Mouse (Mus musculus): ENCODE data around the gene Tatdn3.

Tatdn3 gene

DNA sequence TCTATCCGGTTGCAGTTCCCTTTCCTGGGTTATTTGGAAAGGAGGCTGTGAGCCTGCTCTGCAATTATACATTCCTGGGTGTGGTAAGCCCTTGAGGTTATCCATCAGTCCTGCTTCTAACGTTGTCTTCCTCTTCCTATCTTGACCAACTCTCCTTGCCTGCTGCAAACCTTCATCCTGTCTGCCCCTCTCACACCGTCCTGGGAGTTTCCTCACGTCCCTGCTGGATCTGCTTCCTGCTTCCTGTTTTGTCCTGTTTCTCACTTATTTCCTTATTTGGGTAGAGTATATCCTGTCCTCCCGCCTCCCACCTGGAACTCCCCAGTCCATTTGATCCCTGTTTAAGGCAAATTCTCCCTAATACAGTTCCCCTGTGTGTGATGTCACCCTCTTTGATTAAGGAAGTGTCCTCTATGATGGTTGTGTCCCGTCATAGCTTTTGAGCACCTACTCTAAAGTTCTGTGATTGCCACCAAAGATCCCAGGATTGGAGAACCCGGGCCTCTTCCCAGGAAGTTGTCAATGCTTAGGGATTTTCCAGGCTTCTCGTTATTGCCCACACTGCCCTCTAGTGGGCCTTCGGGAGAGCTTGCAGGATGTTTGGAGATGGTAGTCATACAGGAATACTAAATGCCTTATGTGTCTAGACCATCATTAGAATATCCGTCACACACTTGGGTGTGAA, 12.6 kb upstream of the Tatdn3 start:
- no peak for DNase-seq (ENCODE audit: low spot score)

DNA sequence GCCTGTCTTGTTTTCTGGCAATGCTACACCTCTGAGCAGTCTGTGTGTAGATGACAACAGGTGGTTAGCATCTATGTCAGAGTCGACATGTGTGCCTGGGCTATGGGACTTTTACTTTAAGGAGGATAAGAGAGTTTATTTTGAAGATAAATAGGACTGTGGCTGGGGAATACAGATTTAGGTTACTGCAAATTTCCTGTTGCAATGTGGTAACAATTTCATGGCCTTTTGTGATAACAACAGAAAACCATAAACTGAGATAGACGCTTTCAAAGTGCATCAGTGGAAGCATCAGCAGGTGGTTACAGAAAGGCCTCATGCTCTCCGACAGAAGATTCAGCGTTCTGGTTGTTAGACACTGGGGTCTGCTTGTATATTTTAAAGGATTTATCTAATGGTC, 10.8 kb upstream of the Tatdn3 start:
- no peak for DNase-seq (ENCODE audit: low spot score)

DNA sequence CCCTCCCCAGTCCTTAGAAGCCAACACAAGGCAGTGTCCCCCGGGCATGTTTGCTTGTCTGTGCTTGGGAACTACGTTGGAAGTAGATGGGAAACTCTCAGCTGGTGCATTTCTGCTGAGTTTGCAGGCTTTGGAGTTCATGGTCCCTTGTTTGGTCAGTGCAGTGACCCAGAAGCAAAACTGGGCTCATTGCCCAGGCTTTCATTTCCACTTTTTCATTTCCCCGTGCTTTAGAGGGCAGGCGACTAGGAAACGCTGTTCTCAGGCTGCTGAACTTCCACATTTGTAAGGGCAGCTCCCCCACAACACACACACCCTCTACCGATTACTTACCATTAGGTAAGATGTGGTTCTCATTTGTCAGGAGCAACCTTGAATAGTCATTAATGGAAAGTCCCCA, 10.3 kb upstream of the Tatdn3 start:
- no peak for DNase-seq (ENCODE audit: low spot score)

DNA sequence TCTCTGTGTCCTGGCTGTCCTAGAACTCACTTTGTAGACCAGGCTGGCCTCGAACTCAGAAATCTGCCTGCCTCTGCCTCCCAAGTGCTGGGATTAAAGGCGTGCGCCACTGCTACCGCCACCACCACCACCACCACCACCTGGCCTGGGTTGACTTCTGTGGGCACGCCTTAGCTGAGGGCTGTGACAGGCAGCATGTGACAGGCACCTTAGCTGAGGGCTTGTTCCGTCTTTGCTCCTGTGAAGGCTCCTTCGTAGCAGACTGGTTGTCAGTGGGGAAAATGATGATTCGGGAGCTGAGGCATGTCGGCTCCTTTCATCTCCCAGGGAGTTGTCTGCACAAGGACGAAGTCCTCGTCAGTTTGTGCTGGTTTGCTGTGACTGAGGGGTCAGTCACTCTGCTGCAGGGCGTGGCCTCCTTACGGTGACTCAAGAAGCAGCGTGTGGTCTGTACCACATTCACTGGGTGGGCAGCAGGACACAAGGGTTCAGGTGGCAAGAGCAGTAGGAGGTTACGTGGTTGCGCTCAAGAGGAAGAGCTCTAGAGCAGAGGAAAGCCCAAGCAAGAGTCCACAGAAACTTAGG, 9.7 kb upstream of the Tatdn3 start:
- DNase-seq (ENCODE audit: low spot score), result no peak

DNA sequence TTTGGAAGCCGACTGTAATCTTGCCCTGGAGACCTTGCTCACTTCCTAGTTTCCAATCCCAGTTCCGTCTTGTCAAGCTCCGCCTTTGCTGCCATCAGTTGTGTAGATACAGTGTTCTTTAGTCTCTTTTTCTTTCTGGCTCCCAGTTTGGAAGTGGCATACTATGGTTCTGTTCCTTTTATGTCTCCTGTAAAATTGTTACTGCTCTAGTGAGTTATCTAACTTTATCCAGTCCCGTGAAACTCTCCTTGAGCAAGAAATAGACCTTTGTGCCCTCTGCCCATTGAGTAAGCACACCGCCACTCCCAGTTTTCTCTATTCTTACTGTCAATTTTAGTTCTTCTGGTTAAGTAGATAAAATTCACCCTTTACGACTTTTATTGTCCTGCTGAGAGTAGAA, 8.9 kb upstream of the Tatdn3 start:
- DNase-seq (ENCODE audit: low spot score), result no peak

DNA sequence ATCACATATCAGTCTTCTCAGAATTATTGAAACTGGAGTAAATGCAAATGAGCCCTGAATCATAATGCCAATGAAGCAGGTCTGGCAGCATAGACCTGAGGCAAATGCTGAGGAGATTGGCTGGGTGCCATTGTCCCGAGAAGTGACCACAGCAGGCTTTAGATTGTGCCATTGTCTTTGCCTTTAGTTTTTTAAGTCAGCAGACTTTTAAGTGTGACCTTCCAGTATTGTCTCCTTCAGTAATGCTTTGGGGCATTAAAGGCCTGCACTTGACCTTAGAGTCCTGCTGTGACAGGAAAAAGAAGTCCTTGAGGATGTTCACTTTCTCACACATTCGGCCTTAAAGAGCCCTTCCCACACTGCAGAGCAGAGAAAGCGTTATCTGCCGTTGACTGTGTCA, 7.5 kb upstream of the Tatdn3 start:
- DNase-seq (ENCODE audit: low spot score), result no peak

DNA sequence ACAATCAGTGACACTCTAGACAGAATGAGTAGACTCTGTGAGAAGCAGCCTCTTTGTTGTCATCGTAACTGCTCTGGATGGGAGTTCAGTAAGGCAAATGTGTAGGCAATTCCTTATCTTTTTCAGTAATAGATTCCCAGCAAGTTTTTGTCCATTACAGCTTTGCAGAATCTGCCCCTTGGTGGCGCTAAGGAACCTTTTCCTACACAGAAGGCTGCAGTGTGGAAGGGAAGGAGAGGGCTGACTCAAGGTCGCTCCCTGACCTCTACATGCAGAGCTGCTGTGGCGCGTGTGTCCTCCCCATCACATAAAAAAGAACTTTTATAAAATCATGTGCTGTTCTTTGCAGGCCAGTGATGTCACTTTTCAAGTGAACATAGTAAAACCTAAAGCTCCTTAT, 5.6 kb upstream of the Tatdn3 start:
- DNase-seq (ENCODE audit: low spot score), result no peak

DNA sequence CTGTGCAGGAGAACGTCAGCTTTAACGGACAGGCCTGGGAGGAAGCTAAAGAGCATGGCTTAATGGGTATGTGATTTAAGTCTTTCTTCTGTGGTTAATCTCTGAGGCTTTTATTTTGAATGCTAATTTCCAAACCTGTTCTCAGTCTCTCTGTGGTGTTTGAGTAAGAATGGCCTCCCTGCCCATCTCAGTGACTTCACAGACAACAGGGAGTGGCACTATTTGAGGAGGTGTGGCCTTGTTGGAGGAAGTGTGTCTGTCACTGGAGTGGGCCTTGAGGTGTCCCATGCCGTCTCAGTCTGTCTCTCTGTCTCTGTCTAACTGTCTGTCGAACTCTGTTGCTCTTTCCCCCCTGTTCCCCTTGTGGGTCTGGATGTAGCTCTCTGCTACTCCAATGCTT, 2.5 kb upstream of the Tatdn3 start:
- DNase-seq (ENCODE audit: low spot score), result no peak

DNA sequence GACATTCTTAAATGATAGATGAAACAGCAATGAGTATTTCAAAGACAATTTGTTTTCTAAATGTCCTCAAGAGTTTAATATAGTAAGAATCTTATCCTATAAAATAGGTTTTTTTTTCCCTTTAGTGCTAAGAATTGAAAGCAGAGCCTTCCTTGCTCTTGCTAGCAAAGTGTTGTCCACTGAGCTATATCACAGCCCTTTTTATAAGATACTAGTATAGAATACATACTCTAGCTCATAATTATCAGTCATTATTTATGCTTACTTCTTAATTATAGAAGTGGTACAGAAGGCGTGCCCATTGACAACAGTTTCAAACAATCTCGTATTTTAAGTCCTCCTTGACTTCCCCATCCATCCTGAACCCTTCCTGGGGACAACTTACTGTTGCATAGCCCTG, 1.8 kb upstream of the Tatdn3 start:
- no peak for DNase-seq (ENCODE audit: low spot score)

DNA sequence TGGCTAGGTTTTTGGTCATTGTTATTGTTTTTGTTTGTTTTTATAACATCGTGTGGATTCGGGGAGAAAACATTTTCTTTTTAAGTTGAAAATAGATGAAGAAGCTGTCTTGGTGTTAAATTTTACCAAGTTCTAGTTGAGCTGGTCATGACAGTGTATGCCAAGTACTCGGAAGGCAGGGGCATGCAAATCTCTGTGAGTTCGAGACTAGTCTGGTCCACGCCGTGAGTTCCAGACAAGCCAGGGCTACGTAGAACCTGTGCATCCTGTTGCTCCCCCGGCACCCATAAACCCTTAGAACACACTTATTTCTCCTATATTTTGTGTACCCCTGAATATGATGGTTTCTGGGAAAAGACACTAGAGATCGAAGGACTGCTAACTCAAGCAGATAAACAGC, 968 bp upstream of the Tatdn3 start:
- no peak for DNase-seq (ENCODE audit: low spot score)

DNA sequence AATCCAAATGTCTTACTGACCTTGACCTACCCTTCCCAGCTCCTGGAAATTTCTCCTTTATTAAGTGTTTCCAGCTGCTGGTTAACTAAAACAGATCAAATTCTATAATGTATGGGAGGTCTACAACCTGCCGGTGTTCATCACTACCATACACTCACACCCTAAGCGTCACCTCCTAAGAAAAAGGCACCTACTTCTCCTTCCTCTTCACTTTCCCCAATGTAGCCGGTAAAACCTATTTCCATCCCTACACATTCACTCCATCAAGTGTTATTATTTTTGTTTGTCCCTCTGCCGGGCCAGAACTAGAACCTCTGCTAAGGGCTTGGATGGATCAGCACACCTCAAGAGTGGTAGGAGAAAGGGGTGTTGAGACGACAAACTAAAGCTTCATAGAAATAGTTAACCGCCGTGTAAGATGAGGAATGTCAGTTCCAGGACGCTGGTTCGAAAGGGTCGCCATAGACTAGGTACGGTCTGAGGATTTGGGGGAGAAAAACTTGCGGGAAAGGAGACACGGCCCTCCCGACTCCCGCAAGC, 421 bp downstream of the Tatdn3 start:
- DNase-seq (ENCODE audit: low spot score), result no peak

DNA sequence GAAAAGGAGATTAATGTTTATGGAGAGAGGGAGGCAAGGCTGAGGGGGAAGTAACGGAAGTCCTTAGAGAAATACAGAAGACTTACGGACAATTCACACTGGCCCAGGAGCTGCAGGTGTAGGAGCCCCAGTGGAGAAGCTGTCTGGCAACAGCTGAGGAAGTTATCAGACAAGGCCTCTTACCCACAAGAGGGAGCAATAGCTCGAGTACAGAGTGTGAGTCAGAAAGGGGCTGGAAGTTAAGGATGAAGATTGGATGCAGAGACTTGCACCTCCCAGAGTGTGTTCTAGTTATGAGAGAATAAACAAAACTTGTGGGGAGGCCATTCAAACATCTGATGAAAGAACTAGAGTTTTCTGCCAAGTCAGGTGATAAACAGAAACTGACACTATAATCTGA, 5.3 kb downstream of the Tatdn3 start:
- DNase-seq (ENCODE audit: low spot score), result no peak

DNA sequence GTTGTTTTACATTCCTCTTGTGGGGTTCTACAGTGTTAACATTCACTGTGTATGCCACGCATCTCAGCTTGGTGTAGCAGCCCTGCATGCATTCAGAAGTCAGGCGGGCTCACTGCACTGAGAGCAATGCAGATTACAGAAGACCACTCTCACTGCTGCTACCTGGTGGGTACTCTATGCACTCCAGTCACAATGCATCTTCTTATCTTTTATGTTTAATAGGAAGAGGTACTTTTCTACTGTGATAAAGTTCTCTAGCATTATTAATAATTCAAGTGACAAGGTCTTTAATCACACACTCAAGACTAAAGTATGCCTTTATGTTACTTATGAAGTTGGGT, 7.2 kb downstream of the Tatdn3 start:
- no peak for DNase-seq (ENCODE audit: low spot score)

DNA sequence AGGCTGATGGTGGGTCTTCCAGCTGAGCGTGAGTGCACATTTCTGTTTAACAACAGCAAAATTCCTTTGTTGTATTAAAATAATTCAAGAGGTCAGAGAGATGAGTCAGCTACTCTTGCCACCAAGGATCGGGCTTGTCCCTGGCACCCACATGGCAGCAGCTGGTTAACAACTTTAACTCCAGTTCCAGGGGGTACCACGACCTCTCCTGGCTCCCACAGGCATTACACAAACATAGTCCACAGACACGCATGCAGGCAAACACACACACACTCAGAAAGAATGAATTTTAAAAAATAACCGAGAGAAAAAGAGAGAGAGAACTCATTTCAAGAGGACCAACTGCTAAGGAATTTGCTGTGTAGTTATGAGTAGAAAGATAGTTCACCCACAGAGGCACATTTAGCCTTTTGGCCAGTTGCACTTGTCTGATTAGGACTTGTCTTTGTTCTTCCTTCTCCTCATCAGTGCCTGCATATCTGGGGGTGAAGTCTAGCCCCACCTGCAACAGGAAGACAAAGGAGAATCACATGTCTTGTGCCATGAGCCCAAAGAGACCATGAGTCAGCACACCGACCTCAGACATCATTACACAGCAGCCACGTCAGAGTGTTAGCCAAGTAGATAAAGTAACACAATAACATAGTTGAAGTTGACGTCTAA, 7.7 kb downstream of the Tatdn3 start:
- DNase-seq (ENCODE audit: low spot score), result no peak

DNA sequence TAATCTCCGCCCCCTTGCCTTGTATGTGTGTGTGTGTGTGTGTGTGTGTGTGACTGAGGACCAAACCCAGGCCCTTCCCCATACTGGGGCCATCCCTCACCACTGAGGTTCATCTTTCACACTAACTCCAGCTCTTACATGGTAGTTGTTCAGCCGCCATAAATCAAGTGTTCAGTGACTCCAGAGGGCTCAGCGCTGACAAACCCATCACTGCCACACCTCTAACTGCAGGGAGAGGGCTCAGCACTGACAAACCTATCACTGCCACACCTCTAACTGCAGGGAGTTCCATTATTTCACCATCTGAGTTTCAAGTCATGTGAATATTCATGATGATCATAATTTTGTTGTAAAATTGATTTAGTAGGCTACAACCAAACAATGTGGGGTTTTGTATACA, 9.2 kb downstream of the Tatdn3 start:
- no peak for DNase-seq (ENCODE audit: low spot score)

DNA sequence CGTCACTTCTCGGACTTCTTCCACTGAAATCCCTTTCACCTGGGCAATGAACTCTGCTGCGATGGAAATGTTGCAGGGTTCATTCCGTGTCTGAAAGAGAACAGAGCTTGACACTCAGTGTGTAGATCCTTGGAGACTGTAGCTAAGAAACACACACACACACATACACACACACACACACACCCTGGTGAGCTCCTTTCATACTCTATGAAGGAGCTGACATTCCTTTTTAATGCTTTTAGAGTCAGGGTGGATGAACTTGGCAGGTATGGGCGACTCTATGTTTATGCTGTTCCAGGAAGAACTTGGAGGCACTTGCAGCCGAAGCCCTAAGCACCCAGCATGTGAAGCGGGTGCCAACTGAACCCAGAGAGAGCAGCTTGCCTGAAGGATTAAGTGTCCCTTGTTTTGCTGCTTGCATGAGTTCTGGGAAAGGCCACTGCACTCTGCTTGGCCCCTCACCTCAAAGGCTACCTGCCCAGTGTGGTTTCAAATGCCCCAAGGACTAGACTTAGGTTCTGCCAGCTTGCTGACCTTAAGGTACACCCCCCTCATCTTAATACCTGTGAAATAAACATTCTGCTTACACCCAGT, 16.4 kb downstream of the Tatdn3 start:
- no peak for DNase-seq (ENCODE audit: low spot score)

DNA sequence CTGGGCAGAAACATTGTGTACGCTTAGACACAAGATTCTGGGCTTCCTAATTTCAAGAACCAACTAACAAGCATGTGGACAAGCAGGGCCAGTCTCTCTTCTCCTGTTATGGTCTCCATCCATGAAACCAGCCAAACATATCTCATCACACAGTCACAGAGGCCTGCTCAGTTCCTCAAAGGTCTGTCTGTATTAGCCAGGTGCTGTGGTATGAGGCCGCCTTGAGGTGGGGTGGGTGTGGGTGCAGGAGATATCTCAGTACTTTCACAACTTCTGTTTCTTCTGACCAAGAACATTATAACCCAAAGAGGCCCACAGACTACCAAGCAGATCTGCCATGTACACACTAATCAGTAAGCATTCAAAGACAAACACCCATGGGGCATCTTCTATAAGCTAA, 17.5 kb downstream of the Tatdn3 start:
- no peak for DNase-seq (ENCODE audit: low spot score)

DNA sequence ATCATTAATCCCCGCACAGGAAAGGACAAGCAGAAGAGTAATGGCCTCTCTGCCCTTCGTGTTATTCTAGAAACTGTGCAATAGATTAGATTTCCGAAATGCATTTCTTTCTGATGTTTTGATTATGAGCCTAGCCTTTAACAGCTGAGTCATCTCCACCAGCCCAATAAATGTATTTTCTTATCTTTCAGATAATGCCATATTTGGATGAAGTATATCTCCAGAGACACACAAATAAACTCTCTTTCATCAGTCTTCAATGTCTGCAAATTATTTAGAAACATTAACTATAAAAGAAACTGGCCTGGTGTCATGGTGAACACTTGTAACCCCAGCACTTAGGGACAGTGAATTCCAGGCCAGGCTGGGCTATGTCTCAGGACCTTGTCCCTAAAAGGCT, 20.0 kb downstream of the Tatdn3 start:
- DNase-seq (ENCODE audit: low spot score), result no peak

DNA sequence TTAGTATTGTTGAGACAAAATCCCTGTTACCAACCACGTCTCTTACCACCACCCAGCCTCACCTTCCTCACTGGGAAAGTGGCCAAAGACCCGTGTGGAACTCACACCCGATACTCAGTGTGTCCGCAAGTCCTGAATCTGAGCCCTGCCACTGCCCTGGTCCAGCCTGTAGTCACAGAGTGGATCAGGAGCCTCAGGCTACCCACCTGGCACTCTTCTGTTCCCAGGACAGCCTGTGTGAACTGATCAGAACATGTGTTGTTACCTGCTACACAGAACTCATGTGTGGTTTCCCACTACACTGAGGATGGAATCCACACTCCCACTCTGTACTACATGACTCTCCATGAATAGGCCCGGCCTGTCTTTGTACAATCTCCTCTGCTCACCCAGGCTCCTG, 20.6 kb downstream of the Tatdn3 start:
- DNase-seq (ENCODE audit: low spot score), result no peak

DNA sequence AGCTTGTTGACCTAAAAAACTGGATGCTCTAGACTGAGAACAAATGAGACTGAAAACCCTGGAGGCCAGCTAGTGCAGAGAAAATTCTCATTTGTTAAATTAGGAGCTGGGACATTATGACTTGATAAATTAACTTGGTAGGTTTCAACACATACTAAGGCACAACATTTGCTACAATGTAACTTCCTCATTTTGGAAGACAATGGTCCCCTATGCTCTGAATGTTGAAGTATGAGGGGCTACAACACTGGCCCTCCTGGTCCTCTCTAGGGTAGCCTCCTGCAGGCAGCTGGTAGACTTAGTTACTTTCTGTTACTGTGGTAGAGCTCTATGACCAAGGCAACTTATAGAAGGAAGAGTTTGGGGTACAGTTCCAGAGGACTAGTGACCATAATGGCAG, 21.4 kb downstream of the Tatdn3 start:
- no peak for DNase-seq (ENCODE audit: low spot score)

DNA sequence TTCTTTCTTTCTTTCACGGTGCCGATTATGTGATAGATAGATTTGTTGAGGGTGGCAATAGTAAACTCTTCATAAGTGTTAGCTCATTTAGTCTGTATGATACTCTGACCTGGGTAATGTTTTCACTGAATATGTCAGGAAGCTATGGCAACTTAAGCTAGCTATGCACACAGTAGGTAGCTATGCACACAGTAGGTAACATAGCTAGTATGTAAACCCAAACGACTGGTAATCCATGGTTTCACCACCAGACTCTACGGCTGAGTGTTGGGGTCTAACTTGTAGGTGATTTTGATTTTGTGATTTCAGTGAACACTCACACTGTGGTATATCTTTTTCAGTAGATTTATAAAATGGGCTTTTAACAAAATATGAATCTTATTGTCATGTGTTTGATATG, 24.7 kb downstream of the Tatdn3 start:
- no peak for DNase-seq (ENCODE audit: low spot score)

DNA sequence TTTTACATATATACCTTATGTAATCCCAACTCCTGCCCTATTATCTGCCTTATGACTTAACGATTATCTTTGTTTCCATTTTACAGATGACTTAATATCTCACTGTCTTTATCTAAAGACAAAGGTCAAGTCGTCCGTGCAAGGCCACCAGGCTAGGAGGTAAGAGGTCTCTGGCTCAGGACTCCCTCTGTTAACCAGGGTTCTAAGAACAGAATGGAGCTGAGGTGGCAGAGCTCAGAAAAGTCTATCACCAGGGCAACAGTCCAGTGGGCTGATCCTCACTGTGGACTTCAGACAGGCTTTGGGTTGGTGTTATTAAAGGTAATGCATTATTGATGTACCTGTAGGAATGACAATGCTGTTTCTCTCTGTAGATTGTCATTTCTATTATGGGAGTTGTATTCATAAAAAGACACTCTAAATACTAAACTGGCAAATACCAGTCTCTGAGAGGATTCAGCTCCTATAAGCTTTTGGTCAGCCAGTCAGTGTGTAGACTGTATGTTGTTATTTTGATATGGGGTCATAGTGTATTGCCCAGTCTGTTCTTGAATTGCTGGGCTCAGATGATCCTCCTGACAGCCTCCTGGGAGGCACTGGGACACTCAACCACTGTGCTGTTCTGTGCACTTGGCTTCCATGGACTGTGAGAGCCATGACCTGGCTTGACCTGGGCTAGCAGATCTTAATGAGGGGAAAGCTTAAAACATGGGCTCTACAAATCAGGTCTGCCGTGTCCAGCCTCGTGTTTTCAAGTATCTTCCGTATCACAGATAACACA, 26.0 kb downstream of the Tatdn3 start, which contains the start of gene Spata45:
Gene Spata45, plus strand, starts transcription at position 86 of the 781 bp plus-strand sequence.
- no peak for DNase-seq (ENCODE audit: low spot score)
